Mouse (Mus musculus): ENCODE results near the gene Dnm1. TPM values are rescaled to one million over a fixed set of nuclear protein-coding genes. Genes with fewer than 3 reads are reported as not detected.

The Dnm1 gene
- polyA plus RNA-seq, 1 experiment, result 0.13 TPM

GRCm38 (mm10) chr2:32287923-32288367 is 65.2 kb downstream of the Dnm1 start, which contains the start of gene Swi5:
TSS of gene Swi5 (minus strand) at chr2:32288075.
- no peak for TF ChIP-seq GATA1 (IDR thresholded peaks at IDR 0.05; ENCODE audit: low read length)

- TF ChIP-seq GATA1 (IDR thresholded peaks at IDR 0.05; ENCODE audit: low read length), result no peak
Observed at GRCm38 (mm10) chr2:32287334-32287840, 65.8 kb downstream of the Dnm1 start, which contains the start of gene Golga2. TSS of gene Golga2 (plus strand) at chr2:32287384.

GRCm38 (mm10) chr2:32283986-32284385 is 69.2 kb downstream of the Dnm1 start:
- TF ChIP-seq GATA1 (IDR thresholded peaks at IDR 0.05; ENCODE audit: low read length), result no peak

GRCm38 (mm10) chr2:32282727-32283126 is 70.4 kb downstream of the Dnm1 start:
- TF ChIP-seq GATA1 (IDR thresholded peaks at IDR 0.05; ENCODE audit: low read length), result no peak

- TF ChIP-seq GATA1 (IDR thresholded peaks at IDR 0.05; ENCODE audit: low read length), result no peak
Observed at GRCm38 (mm10) chr2:32282289-32282688, 70.8 kb downstream of the Dnm1 start.

- no peak for TF ChIP-seq GATA1 (IDR thresholded peaks at IDR 0.05; ENCODE audit: low read length)
Observed at GRCm38 (mm10) chr2:32275823-32276222, 77.3 kb downstream of the Dnm1 start.

GRCm38 (mm10) chr2:32260635-32261034 is 92.5 kb downstream of the Dnm1 start:
- no peak for TF ChIP-seq GATA1 (IDR thresholded peaks at IDR 0.05; ENCODE audit: low read length)

- no peak for TF ChIP-seq GATA1 (IDR thresholded peaks at IDR 0.05; ENCODE audit: low read length)
Observed at GRCm38 (mm10) chr2:32259657-32260417, 93.3 kb downstream of the Dnm1 start, which contains the start of gene Uck1. TSS of gene Uck1 (minus strand) at chr2:32260159.

- TF ChIP-seq GATA1 (IDR thresholded peaks at IDR 0.05; ENCODE audit: low read length), result no peak
Observed at GRCm38 (mm10) chr2:32258887-32259533, 94.1 kb downstream of the Dnm1 start.

Other genes starting within 250 kb of the Dnm1 start
- gene Prrc2b, start 202.3 kb downstream of the Dnm1 start, polyA plus RNA-seq (2012), result 97.4 and 106 TPM in 2 replicates
- gene Pomt1, start 116.7 kb downstream of the Dnm1 start, polyA plus RNA-seq (2012), result 17.6 and 19.8 TPM in 2 replicates
- gene Uck1, start 93.2 kb downstream of the Dnm1 start, polyA plus RNA-seq (2012), result 65.6 and 82.9 TPM in 2 replicates
- gene Golga2, start 66.0 kb downstream of the Dnm1 start, polyA plus RNA-seq (2012), result 25.4 and 27.7 TPM in 2 replicates
- gene Swi5, start 65.3 kb downstream of the Dnm1 start, polyA plus RNA-seq (2012), result 127 and 446 TPM in 2 replicates
- 342 and 353 TPM in 2 replicates for gene Ciz1, start 1.0 kb downstream of the Dnm1 start, polyA plus RNA-seq (2012)
- gene 1110008P14Rik, start 28.6 kb upstream of the Dnm1 start, polyA plus RNA-seq (2012), result 68.1 and 99.6 TPM in 2 replicates
- not detected in 2 replicates for gene Lcn2, start 34.9 kb upstream of the Dnm1 start, polyA plus RNA-seq (2012)
- 8.1 and 10.6 TPM in 2 replicates for gene Ptges2, start 42.6 kb upstream of the Dnm1 start, polyA plus RNA-seq (2012)
- 8.4 and 10.4 TPM in 2 replicates for gene Naif1, start 97.1 kb upstream of the Dnm1 start, polyA plus RNA-seq (2012)
- 10.0 and 11.7 TPM in 2 replicates for gene Slc25a25, start 98.1 kb upstream of the Dnm1 start, polyA plus RNA-seq (2012)
- gene Fam102a, start 182.0 kb upstream of the Dnm1 start, polyA plus RNA-seq (2012), result 11.4 and 12.0 TPM in 2 replicates
- gene Dpm2, start 217.5 kb upstream of the Dnm1 start, polyA plus RNA-seq (2012), result 7.4 and 8.5 TPM in 2 replicates
- 0.36 TPM in 1 of 2 replicates, not detected in the other for gene Pip5kl1, start 221.5 kb upstream of the Dnm1 start, polyA plus RNA-seq (2012)
- not detected in 2 replicates for gene 9430097D07Rik, start 222.3 kb upstream of the Dnm1 start, polyA plus RNA-seq (2012)
- gene St6galnac4, start 233.8 kb upstream of the Dnm1 start, polyA plus RNA-seq (2012), result 25.5 and 29.4 TPM in 2 replicates
- gene St6galnac6, start 246.4 kb upstream of the Dnm1 start, polyA plus RNA-seq (2012), result 47.5 and 58.6 TPM in 2 replicates